Mouse (Mus musculus) G1E (cell line): ENCODE measurements around the gene Ap2b1.

Experiments used
- CTCF ChIP-seq: IDR thresholded peaks from 2 replicates; pipeline ENCODE4 v1.5.1; 2012; ENCODE audit warnings: low read depth, low read length, inconsistent platforms, mixed read lengths
- GATA1 ChIP-seq: IDR thresholded peaks from 2 replicates; pipeline ENCODE4 v1.6.1; 2012; ENCODE audit warnings: borderline replicate concordance, low read length, inconsistent platforms, mixed read lengths
- POLR2AphosphoS5 ChIP-seq: IDR thresholded peaks from 2 replicates; pipeline ENCODE4 v1.6.1; 2012; ENCODE audit warnings: low read depth, low read length, inconsistent platforms; ENCODE audit not compliant: insufficient replicate concordance
- TAL1 ChIP-seq: conservative IDR thresholded peaks from 2 replicates; pipeline ENCODE4 v1.6.1; 2012; ENCODE audit warnings: low read depth, low read length, inconsistent platforms, mixed read lengths

DNA sequence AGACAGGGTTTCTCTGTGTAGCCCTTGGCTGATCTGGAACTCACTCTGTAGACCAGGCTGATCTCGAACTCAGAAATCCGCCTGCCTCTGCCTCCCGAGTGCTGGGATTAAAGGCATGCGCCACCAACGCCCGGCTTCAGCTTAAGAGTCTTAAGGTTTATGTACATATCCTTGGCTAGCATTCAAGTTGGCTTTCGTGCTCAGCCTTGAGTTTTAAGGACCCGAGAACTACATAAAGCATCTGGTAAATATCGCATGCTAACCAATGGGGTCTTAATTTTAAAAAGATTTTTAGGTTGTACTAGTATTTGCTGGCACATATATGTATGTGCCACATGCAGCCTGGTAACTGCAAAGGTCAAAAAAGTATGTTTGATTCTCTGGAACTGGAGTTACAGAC, 900 bp downstream of the Ap2b1 start:
- no peak for TF ChIP-seq CTCF
- no peak for TF ChIP-seq GATA1
- no peak for TF ChIP-seq TAL1
- TF ChIP-seq POLR2AphosphoS5: no peak
